Mouse (Mus musculus) kidney, adult 2 months (tissue): ENCODE results near the gene Pard6b.
"Not testable (repeated sequence)": the region's sequence is repeated elsewhere in the genome, so short reads cannot be mapped to it uniquely, and the experiment has no call there.

ENCODE experiments used
- CTCF ChIP-seq: fragments of 200-500 bp; conservative IDR thresholded peaks from 2 replicates; pipeline ENCODE4 v1.5.1; 2011; ENCODE audit warnings: low read depth, mild to moderate bottlenecking, control low read depth, low read length, moderate library complexity, mixed read lengths; ENCODE audit not compliant: insufficient read depth, insufficient read length
- POLR2A ChIP-seq: fragments of 200-500 bp; IDR thresholded peaks from one replicate; pipeline ENCODE4 v1.6.1; 2011; ENCODE audit warnings: low read depth, low read length, control low read depth

- not testable (repeated sequence) for TF ChIP-seq POLR2A, CTCF
These were observed 22.9 kb upstream of the Pard6b start for GRCm38 (mm10) chr2:168057876-168058275.
